Mouse (Mus musculus) cerebellum, postnatal 4 days (tissue): ENCODE results near the gene Ubd.
"Not testable (repeated sequence)": the region's sequence is repeated elsewhere in the genome, so short reads cannot be mapped to it uniquely, and the experiment has no call there.

Experiments
- DNase-seq, 2 experiments: peaks; one replicate each; pipeline ENCODE4 v3.0.0; 2022; ENCODE audit warnings: low spot score in 2 of 2, mixed read lengths in 1 of 2

The Ubd gene

DNA sequence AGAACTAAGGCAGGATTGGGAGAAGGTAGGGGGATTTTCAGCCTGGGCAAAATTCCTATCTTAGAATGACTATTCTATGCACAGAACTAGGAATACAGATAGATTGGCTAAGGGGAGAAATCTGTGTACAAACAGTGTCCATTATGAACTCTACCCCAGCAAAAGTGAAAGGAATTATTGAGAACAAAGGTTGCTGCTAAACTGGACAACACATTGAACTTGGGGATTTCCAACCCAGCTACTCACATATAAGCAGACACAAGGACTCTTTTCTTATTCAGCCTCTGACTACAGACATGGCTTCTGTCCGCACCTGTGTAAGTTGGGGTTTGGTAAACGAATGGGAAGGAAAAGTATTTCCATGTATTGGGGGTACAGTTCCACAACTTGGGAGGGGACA lies at the start of gene Ubd:
Gene Ubd, plus strand, starts transcription at position 237 of the 400 bp plus-strand sequence.
- DNase-seq: no peak

DNA sequence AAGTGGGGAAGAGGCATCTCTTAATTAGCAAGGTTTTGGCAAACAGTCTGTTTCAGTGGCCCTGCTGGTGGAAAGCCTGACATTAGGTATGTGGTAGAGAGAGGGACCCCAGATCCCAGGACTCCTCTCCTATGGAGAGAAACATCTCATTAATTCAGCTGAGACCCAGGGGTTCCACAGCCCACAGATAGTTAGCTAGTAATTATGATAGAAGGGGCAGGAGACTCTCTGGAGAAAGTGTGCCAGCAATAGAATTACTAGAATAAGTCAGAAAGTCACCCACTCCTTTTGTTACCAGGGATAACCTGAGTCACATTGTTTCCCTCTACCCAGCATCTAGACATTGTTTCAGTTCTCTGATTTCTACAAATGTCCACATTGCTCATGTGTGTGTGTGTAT lies 32.3 kb upstream of the Ubd start, which contains the start of gene Olfr93:
Gene Olfr93, minus strand, starts transcription at position 101 of the 400 bp plus-strand sequence.
- DNase-seq: no peak

DNA sequence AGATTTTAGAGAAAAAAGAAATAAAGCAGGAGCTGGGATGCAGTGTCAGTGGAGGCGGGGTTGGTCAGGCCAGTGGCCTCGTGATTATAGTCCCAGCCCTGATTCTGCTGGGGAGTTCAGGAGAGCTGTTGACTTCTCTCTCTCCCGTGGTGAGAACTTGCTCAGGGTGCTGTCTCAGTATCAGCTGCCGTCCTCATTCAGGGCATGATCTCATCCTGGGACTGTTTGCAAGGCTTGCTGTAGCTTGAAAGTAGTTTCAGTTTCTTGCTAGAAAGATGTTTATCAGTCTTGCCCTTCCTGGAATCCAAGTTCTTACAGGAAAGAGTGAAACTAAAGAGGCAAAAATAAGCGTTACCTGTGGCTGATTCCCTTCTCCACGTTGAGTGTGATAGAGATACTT lies 8.2 kb upstream of the Ubd start:
- no peak for DNase-seq

DNA sequence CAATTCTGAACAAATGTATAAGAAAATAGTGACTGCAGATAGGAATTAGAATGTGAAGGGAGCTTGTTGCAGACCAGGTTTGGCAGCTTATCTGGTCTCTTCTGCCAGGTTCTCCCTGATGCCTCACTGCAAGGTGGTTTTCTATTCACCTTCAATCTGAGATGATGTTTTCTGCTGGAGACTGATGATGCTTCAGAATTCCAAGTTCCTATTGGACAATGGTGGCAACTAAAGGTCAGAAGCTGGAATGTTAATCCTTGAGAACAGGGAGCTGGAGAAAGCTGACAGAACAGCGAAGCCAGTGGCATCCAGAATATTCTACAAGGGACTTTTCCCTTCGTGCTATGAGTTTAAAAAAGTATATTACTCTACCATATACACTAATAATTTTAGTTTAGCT lies 3.0 kb upstream of the Ubd start:
- DNase-seq: peak in 1 of 2 experiments; percentile 51

DNA sequence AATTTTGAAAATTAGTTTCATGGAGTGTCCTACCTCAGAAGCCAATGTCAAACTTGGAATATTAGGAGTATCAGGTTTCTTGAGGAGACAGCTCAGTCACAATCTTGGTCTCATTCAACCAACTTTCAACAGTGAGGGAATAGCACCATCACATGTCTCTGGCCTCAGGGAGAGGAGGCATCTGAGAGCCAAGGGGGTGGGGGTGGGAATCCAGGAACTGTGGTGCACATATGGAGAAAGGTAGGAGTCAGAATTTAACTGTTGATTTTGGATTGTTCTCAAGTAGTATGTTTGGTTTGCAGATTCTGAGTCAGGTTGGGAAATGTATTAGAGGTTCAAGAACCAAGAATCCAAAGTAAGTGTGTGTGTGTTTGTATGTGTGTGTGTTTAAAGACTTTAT lies 660 bp upstream of the Ubd start:
- no peak for DNase-seq

DNA sequence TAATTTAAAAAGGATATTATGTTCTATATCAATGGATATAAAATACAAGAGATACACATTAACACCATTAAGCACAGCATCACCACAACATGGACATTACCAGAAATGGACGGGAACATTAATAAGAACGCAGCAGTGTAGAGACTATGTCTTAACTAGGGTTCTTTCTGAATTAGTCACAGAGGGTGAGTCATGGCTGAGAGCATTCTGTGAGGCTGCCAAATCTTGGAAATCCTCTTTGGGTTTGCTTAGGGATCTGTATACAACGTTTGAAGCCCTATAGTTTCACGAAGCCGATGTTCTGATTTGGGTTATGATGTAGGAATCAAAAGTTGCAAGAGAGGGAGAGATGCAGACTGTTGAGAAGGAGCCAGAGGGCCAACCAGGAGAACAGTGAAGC lies 1.1 kb downstream of the Ubd start:
- no peak for DNase-seq

DNA sequence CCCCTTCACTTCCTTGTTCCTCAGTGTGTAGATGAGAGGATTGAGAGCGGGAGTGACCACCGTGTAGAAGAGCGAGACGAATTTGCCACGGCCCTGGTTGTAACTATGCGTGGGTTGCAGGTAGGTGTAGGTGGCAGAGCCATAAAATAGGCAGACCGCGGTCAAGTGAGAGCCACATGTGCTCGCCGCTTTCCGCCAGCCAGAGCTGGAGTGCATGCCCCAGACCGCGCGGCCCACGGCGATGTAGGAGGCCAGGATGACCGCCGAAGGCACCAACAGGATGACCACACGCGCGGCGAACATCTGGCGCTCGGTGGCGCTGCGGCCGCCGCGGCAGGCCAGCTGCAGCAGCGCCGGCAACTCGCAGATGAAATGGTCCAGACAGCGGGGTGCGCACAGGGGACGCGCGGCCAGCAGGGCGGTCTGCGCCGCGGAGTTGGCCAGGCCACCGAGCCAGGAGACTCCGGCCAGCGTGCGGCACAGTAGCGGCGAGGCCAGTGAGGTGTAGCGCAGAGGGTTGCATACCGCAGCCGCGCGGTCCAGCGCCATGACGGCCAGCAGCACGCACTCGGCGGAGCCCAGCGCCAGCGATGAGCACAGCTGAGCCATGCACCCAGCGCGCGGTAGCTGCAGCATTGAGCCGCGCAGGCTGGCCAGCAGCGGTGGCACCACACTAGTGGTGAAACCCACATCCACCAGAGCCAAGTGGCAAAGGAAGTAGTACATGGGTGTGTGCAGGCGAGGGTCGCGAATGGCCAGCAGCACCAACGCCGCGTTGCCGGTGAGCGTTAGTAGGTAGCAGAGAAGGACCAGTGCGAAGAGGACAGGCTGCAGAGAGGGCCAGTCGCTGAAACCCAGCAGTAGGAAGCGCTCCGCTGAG lies 3.4 kb downstream of the Ubd start:
- DNase-seq: peak; percentile 29 to 32

DNA sequence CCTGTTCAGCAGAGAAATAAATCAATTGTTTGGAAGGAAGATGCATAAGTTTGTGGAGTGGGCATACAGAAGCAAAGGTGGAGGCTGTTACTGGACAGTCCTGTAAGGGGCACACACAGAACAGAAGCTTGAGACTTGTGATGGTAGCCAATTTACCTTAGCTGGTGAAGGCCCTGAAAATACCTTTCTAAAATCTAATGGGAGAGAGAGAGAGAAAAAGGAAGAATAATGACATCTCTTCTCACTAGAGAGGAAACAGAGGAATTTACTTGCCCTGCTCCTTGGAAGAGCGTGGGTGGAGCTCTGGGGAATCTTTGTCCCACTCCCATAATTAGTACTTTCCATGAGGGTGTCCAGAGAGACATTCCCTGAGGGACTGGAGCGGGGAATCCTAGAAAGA lies 7.2 kb downstream of the Ubd start, which contains the start of gene Olfr94:
Gene Olfr94, minus strand, starts transcription at position 101 of the 400 bp plus-strand sequence.
- no peak for DNase-seq

DNA sequence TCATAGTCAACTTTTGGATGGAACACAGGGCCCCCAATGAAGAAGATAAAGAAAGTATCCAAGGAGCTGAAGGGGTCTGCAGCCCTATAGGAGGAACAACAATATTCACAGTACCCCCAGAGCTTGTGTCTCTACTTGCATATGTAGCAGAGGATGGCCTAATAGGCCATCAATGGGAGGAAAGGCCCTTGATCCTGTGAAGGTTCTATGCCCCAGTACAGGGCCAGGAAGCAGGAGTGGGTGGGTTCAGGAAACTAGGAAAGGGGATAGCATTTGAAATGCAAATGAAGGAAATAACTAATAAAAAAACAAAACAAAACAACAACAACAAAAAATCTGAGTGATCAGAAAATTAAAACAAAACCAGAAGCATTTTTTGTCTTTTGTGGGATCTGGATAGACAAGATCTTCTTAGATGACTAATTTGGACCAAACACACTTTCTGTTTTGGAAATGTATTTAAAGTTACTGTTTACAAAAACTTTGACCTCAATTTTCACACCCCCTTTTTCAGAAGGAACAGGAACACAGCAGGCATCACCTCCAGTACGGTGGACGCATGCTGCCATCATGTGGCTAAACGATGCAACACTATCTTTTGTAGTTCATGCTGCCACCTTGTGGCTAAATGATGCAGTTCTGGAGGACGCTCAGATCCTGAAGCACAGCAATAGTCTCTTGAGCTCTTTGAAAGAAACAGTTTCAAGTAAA lies 9.7 kb downstream of the Ubd start:
- DNase-seq: peak; percentile 64 to 80

DNA sequence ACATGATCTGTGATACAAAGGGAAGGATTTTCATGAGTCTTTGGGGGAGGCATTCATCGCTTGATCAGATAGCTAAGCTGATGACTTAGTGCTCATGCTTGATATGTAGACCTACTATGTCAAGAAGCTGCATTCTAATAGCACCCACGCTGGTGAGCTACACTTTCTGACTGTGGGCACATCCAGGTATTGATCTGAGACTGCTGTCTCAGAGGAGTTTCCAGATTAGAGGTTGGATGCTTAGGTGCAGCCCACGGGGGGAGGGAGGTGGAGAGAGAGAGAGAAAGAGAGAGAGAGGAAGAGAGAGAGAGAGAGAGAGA lies 10.2 kb downstream of the Ubd start:
- no peak for DNase-seq

DNA sequence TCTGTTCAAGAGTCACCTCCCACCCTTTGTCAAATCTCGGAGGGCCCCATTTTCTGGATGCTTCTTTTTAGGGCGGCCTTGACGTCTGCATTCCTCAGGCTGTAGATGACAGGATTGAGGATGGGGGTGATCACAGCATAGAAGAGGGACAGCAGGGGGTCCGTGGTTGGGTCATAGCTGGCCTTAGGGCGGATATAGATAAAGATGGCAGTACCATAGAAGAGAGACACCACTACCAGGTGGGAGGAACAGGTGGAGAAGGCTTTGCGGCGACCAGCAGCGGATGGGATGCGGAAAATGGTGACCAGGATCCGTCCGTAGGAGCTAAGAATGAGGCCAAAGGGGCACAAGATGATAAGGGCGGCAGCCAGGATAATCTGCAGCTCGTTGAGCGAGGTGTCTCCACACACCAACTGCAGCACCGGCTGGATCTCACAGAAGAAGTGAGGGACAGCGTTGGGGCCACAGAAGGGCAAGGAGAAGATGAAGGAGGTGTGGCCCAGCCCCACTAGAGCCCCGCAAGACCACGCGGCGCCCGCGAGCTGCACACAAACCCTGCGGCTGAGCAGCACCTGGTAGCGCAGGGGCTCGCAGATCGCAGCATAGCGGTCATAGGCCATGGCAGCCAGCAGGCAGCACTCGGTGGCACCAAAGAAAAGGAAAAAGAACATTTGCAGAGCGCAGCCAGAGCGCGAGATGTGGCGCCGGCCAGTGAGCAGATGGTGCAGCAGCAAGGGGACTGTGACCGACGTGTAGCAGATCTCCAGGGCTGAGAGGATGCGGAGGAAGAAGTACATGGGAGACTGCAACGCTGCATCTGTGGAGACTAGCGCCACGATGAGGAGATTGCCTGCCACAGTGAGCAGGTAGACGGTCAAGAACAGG lies 17.4 kb downstream of the Ubd start:
- peak in 1 of 2 experiments; percentile 25 for DNase-seq

DNA sequence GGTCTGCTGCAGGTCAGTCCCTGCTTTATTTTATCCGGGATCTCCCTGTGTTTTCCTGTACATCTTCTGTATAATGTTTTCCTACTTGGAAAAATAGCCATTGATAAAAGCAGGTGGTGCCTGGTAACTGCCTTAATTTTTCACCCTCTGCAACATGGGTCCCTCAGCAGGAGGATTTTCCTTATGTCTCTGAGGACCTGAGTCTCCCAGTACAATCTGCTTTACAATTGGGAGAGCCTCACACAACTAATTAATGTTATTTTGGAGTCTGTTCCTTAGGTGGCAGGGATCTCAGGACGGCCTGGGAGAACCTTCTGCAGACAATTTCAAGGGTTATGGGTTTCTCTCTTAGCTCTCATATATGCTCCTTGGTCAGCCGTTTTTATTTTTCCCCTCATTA lies 19.3 kb downstream of the Ubd start, which contains the start of gene Olfr95:
Gene Olfr95, minus strand, starts transcription at position 101 of the 400 bp plus-strand sequence.
- no peak for DNase-seq

DNA sequence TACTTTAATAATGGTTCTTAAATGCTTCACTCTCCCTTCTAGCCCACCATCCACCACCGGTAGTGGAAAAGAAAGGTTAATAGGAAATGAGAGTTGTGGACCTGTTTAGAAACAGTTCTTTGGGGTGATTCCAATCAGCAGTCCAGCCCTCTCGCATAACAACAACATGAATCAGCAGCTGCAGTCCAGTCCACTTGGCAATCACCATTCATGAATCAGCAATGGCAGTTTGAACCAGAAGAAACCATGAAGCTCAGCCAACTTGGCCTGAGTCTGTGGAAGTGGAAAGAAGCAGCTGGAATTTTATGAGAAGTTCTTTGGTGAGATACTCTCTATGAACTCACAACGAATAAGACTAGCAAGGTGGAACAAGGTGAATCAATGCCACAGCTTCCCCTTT lies 24.8 kb downstream of the Ubd start:
- no peak for DNase-seq

DNA sequence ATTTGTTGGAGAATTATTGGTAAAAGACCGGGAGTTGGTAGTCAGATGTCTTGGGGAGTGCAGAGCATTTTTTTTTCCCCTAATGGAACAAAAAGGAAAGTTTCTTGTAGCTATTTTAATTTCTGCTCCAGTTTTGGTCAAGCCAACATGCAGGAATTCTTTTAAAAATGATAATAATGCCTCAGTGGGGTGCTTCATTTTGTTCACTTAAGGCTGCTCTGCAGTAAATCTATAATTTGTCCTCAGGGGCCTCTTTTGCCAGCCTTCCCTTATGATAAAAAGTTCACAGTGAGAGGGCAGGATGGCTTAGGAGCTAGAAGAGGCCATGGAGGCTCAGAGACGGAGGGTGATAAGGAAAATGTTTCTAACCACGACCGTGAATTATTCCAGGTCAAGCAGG lies 26.2 kb downstream of the Ubd start, which contains the start of gene Olfr96:
Gene Olfr96, plus strand, starts transcription at position 301 of the 400 bp plus-strand sequence.
- DNase-seq: no peak

DNA sequence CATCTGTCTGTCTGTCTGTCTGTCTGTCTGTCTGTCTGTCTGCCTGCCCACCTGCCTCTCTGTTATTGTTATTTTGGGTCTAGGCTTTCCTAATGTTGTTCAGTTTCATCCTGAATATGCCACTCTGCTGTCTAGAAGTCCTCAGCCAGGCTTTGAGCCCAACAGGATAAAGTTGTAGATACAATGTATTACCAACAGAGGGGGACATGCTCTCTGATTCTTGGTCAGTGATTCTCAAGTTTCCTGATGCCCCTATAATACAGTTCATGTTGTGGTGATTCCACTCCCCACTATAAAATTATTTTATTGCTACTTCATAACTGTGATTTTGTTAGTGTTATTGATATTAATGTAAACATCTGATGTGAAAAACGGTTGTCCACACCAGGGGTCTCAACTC lies 28.2 kb downstream of the Ubd start:
- DNase-seq: no peak

DNA sequence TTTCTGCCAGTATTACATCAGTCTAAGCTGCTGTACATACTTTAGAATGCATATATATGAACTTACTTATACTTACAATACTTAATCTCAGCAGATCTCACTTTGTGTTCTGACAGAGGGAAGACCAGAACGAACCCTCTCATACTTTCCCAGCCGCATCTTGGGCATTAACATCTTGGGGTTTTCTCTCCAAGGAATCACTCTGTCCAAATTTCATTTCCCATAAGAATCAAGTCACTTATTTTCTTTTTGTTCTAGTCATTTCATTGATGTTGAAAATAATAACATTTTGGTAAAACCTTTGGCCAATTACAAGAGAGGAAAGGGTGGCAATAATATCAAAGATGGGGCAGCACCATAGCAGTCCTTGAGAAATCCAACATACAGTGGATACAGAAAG lies 43.5 kb downstream of the Ubd start, which contains the start of gene Olfr97:
Gene Olfr97, minus strand, starts transcription at position 101 of the 400 bp plus-strand sequence.
- not testable (repeated sequence) for DNase-seq

DNA sequence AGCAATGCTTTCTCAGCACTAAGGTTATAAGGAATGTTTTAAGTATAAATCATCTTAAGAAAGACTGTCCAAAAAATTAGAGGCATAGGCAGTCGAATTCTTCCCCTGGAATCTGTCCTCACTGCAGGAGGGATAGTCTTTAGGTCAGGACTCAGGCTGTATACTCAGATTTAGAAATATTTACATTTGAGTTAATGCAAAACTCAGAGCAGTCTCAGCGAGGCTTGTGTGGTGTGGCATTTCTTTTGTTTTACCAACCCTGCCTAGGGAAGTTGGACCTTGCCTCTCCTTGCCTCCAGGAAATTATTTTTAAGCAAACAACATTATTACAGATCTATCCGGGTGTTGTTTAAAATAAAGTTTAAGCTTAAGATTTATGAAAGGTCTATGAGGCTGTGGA lies 48.5 kb downstream of the Ubd start:
- no peak for DNase-seq
